Mouse (Mus musculus) mouse trophoblast stem cell (cell line): ENCODE data around the gene Gm42791.

Experiments
- in situ Hi-C, 2 experiments: fragments of 300-500 bp; cut with MseI, MboI; formaldehyde crosslinking; loops; 2 replicates in 1 of 2; 3 replicates in 1 of 2; pipeline ENCODE4 v1.15.1; 2025

Gene Gm42791

DNA sequence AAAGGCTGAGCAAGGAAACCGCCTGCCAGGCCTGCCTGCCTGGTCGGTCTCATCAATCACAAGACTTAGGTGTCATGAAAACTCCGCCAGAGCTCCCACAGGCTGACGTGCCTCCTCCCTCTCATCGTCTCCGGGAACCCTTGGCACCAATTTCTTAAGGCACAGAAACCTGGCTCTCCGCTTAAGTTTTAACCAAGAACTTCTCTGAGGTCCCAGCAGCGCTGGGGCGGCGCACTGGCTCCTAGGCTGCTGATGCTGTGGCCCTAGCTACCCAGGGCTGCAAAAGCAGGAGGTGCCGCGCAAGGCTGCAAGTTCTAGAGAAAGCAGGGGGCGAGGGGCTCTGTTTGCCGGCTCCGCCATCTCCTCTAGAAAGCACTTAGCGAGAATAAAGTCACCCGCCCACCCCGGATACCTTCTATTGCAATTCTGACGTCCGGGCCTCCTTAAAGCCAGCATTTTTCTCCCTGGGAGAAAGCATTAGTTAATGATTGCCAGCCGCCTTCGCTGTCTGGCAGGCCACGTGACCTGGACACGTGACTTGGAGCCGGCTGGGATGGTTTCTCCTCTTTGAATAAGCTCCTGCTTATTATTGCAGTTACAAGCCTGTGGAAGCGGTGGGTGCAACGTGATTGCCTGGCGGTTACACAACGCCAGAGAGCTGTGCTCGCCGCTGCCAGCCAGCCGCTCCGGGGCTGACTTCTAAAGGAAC, at the start of gene Gm42791:
TSS of gene Gm42791 (minus strand) at position 442 of the 709 bp plus-strand sequence.
- in situ Hi-C loops, result no loop called here

DNA sequence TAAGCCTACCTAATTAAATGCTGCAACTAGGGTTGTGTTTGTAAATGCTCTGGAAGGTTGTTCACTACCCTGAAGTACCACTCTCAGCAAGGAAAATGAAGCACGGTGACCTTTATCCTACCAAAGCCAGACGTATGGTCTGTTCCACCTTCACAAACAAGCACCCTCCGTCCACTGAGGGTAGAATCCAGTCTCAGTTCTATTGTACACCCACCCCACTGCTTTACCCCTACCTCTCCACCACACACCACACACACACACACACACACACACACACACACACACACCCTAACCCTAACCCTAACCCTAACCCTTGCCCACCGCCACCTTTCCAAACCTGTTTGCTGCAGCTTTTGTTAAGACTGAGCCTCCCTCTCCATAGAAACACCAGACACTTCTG, 49.1 kb upstream of the Gm42791 start:
- in situ Hi-C loops, result no loop called here

DNA sequence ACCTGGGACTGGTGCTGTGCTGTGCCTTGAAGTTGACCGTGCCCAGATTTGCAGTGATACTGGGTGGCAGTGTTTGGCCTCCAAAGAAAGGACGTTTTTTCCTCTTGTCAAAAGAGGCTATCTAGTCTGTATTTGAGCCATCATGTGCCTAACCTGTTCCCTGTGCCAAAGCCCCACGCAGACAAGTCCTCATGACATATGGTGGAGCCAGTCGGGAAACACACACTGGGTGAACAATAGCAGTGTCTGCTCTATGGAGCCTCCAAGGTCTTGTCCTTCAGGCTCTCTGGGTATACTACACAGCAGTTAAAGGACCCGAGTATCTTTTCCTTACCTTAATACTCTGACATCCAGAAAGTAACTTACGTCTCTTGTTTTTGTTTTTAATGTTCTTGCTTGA, 48.3 kb upstream of the Gm42791 start:
- in situ Hi-C loops, result no loop called here

DNA sequence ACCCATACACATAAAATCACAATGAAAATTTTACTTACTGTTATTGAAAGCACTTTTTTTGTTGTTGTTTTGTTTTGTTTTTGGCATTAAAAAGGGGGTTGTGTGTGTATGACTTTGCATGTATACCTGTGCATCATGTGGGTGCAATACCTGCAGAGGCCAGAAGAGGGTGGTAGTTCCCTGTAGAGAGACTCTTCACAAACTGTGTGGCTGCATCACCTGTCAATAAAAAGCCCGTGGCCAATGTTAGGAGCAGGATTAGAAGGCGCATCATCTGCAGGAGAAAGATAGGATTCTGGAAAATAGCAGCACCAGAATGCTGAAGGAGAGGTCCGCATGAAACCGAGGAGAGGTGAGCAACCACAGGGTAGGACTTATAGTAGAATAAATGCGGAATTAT, 44.9 kb upstream of the Gm42791 start:
- in situ Hi-C loops, result no loop called here

DNA sequence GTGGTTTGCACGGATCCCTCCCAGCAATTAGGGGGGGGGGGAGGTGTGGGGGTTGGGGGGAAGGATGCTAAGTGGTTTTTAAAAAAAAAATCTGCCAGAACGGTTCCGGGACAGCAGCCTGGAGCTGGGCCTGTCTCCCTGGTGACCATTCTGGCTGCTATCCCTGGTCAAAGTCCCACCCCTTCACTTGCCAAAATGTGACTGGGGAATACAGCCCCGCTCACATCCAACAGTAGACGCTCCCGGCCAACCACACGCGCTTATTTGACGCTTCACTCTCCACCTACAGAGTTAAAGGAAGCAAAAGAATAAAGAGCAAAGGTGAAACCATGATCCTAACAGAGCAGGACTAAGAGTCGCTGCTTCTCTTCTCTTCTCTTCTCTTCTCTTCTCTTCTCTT, 42.8 kb upstream of the Gm42791 start:
- in situ Hi-C loops, result no loop called here

DNA sequence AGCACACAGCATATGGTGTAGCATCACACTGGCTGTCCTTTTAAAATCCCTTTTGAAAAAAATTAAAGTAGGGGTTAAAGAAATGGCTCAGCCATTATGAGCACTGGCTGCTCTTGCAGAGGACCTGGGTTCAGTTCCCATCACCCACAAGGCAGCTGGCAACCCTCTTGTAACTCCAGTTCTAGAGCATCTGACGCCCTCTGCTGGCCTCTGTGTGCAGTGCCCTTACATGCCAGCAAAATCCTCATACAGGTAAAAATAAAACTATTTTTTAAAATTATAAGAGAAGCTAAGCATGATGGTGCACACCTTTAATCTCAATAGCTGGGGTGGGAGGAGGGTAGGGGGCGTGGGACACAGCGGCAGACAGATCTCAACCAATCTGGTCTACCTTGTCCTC, 42.0 kb upstream of the Gm42791 start:
- in situ Hi-C loops, result no loop called here

DNA sequence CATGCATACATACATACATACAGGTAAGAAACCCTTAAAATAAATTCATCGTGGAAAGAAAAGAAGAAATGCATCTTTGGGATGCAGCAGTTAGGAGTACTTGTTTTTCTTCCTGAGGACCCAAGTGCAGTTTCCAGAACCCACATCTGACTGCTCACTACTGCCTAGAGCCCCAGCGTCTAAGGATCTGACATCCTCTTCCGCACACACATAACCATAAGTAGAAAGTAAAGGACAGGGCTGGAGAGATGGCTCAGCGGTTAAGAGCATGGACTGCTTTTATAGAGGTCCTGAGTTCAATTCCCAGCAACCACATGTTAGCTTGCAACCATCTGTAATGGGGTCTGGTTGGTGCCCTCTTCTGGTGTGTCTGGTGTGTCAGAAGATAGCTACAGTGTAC, 37.5 kb upstream of the Gm42791 start:
- in situ Hi-C loops, result no loop called here

DNA sequence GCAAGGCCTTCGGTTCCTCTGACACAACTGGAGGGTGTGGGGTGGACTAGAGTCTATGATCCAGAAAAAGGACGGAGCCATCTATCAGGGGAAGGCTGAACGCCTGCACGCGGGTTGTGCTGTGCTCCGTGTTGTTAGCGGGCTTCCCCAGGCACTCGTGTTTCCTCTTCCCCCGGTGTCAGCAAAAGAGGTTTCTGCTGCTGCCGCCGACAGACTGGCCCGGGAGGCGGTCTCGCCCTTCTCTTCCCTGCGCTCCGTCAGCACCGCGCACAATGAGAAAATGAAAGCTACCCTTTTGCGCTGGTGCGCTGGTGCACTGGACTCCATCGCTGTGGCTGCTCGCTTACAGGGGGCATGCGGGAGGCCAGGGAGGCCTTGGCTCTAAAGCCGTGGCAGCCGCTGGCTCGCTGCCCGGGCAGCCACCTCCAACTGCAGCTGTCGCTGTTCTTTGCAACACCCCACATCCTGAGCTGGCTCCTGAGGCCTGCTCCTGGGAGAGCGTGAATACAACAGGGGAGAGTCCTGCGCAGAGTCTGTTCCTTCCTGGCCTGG, 36.3 kb upstream of the Gm42791 start:
- in situ Hi-C loops, result no loop called here

DNA sequence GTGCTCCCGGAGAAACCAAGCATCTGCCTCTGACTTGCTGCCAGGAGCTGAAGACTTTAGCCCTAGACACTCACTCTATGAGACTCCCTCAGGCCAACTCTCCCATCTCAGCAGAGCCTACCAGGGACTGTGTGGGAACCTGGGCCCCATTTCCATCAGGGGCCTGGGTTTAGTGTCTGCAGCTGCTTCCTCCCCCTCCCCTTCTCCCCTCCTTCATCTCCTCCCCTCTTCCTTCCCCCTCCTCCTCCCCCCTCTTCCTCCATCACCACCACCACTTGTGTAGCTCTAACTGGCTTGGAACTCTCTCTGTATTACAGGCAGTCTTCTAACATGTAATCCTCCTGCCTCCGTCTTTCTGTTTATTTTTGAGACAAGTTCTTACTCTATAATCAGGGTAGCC, 35.2 kb upstream of the Gm42791 start:
- in situ Hi-C loops, result no loop called here

DNA sequence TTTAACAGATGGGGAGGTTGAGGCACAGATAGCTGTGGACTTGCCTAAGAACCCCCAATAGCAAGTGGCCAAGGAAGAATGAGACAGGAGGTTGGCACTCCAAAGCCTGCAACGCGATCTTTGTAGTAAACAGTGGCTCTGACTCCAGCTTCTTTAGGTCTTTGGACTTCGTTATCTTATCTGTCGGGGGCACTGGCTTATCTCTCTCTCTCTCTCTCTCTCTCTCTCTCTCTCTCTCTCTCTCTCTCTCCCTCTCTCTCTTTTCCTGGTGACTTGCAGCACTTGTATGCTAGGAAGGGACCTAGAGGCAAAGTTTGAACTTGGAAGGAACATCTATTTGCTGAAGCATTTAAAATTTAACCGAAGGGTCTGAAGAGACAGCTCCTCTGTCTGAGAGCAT, 33.4 kb upstream of the Gm42791 start:
- in situ Hi-C loops, result no loop called here

DNA sequence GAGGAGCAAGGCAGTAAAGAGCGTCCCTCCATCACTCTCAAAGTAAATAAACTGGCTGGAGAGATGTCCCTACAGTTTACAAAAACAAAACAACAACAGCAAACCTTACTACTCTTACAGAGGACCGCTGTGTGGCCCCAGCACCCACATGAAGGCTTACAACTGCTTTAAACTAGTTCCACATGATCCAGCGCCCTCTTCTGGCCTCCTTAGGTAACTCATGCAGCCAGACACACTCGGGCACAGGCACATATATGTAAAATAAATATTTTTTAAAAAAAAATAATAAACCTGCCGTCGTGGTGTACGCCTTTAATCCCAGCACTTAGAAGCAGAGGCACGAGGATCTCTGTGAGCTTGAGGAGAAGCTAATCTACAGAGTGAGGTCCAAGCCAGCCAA, 32.4 kb upstream of the Gm42791 start:
- in situ Hi-C loops, result no loop called here

DNA sequence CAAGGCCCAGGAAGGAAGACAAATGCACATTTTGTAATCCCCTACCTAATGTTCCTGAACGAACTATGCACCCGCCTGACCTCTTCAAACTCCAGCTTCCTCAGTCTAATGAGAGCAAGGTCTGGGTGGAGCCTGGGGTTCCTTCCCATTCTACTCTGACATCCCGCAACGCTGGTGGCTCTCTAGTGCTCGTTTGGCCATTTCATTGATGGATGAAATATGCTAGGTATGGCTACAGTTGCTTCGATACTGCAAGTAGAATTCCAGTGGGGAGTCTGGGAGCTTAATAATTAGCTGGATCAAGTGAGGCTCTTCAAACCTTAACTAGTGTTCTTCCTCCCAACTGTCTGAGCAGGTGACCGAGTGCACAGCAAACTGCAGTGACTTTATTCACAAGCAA, 26.2 kb upstream of the Gm42791 start:
- in situ Hi-C loops, result no loop called here

DNA sequence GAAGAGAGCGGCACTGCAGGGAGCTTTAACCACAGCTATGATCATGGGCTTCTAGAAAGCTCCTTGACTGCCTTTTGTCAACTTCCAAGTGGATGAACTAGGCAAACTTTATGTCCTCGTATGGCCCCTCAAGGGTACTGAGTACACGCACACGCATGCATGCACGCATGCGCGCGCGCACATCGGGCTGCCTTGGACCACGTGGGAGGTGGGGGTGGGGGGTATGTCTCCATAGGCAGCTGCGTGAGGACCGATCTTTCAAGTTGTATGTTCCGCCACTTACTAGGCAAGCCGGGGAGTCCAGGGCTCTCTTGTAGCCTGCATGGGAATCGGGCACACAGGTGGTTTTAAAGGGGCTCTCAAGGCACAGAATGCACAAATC, 25.7 kb upstream of the Gm42791 start:
- in situ Hi-C loops, result no loop called here

DNA sequence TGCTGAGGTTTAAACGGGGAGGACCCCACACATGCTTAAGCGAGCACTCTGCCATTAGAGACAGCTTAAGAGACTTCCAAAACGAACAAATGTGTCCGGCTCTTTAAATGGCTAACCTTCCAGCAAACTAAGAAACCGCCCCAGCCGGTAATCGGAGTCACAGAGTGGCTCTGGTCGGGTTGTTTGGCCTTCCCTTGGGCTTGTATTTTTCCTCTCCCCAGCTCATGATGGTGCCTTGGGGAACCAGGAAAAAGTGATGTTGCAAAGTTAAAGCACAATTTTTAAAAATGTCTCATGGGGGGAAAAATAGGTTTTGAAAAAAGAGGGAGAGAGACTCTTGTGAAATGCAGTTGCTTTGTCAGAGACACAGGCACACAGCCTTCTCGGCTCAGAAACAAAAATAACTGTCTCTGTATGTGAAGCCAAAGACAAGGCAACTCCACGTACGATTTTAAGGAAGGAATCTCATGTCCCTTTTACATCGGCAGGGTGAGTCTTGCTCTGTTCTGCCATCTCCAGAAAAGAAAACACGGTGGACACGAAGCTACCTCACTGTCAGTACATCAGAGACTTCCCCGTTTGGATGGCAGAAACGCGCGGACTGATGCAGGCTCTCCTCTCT, 25.2 kb upstream of the Gm42791 start:
- in situ Hi-C loops, result no loop called here

DNA sequence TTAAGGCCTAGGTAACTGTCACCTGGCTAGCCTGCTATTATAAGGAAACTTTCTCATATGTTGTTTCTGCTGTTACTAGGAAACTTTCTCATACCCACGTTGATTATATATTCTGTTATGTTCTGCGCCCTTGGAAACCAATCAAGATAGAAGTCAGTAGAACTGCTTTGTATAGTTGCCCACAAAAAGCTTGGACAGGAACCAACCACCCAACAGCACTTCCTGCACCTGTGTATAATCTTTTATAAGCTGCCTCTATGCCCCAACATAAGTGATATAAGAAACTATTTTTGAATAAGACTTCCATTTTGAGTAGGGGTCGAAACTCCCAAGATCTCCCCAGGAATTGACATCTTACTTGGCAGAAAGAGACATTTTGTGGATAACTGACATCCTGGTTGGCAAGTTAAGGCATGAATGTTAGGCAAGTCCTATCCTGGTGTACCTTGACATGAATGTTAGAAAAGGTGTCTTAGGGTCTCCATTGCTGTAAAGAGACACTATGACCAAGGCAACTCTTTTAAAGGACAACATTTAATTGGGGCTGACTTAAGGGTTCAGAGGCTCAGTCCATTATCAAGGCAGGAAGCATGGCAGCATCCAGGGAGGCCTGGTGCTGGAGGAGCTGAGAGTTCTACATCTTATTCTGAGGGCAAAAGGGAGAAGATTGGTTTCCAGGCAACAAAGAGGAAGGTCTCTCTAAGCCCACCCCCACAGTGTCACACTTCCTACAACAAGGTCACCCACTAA, 22.9 kb upstream of the Gm42791 start:
- in situ Hi-C loops, result no loop called here

DNA sequence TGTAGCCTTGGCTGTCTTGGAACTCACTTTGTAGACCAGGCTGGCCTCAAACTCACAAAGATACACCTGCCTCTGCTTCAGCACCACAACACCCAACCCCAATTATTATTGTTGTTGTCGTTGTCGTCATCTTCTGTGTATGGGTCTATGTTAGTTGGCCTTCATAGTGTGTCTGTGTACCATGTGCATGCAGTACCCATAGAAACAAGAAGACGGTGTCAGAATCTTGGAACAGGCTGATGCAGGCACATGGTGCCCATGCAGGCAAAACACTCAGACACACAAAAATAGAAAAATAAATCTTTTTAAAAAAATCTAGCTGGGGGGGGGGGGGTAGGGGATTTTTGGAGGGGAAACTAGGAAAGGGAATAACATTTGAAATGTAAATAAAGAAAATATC, 22.2 kb upstream of the Gm42791 start:
- in situ Hi-C loops, result no loop called here

DNA sequence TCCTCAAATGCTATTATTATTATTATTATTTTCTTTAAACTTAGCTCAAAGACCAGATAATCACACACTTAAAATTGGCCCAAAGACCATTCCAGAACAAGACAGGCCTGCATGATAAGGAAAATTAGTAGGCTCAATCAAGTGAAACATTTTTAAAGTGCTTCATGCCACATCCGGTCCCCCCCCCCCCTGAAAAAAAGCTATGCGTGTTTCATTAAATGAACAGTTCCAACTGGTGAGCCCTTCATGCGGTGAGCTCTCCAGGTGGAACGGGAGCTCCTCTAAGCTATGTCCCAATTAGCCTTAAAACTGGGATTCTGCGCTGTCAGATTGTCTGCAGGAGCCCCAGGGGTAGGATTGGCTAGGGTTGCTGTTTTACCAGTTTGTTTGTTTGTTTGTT, 21.3 kb upstream of the Gm42791 start:
- in situ Hi-C loops, result no loop called here

DNA sequence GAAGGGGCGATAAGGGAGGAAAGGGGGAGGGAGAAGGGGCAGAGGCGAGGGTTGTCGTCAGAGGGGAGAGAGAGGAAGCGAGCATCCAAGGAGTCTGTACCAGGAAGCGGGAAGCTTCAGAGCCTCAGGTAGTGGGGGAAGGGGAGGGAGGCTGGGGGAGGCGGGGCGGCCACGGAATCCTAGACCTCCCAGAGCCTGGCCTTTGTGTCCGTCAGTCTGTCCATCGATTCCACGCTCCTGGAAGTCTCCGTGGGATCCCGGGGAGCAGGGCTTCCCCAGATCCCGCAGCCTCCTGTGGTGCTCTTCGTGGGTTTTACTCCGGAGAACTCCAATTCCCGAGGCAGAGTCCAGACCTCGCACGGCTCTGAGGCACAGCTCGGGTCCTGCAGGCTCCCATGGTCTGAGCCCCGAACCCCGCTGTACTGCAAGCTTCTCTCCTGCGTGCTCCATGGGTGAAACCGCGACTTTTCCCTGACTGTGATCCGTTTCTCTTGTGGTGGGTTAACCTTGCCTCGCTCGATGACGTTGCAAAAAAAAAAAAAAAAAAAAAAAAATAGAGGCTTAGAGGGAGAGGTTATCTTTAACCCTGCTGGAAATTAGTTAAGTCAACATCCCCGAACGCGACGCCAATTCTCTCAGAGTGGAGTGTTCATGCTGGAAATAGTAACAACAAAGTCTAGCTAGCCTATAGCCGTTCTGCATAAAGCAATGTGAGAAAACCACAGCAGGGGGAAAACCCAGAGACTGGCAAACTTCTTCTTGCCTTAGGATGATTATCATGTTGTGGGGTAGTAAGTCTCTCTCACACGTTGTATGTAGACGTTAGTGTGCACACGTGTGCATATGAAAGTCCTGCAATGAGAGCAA, 20.6 kb upstream of the Gm42791 start:
- in situ Hi-C loops, result no loop called here

DNA sequence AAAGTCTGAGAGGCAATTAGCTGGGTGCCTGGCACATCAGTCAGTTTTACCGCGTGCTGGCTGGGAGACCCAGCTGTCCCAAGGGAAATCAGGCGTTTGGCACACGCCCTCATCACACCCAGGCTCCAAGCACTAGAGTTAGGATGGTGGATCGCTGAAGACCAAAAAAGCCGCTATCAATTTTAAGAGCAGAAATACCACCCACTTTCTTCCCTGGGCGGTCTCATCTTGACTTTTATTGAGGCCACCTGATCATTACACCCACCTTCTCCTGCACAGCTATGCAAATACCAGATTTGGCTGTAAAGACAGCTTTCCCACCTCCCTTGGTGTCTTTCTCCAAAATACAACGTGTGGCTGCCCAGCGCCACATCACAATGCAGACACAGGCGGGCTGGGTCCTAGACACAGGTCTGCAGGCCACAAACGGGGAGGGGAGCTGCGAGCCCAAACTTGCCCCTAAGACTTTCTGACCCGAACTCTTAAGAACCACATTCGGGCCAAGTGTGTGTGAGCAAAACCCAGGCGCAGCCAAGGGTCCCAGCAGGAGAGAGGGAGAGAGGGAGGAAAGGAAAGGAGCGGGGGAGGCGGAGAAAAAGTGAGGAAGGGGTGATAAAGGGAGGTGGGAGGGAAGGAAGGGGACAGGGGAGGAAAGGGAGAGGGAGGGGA, 19.8 kb upstream of the Gm42791 start:
- in situ Hi-C loops, result no loop called here

DNA sequence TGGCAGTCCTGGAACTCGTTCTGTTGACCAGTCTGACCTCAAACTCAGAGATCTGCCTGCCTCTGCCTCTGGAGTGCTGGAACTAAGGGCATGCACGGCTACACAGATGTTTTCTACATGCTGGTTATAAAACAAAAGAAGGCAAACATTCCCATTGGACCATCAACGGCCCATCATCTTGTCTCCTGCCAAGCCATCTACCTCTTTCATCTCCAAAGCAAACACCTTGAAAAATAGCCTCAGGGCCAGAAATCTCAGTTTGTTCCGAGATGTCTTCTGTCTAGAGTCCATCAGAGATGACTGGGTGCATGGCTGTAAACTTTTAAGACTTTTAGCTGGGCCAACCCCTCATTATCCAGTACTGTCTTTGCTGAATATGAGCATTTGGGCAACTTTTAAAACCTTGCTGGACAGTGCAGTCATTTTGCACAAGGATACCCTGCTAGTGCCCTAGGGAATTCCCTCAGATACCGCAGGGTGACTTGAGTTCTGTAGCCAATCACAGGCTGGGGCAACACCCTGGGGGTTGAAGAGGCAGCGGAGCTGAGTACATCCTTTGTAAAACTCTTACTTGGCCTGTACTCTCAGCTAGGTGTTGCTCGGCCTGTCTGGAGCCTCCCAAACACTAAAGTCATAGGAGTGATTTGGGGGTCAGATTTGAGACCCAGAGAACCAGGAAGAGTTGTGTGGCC, 19.0 kb upstream of the Gm42791 start:
- in situ Hi-C loops, result no loop called here

DNA sequence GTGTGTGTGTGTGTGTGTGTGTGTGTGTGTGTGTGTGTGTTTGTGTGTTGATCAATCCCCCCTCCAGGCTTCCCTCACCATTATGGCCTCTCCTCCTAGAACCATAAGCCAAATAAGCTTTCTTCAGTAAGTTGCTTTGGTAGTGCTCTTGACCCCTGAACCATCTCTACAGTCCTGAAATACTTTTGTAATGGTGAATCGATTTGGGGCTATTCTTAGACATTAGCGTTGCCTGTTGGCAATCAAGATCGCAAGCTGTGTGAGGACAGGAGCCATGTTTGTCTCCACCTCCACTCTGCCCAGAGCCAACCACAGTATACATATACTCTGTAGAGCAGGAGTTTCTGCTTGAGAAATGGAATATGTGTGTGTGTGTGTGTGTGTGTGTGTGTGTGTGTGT, 14.2 kb upstream of the Gm42791 start:
- in situ Hi-C loops, result no loop called here
